Mouse (Mus musculus) C2C12 (cell line): ENCODE results near the gene Cacna2d3. TPM values are rescaled to one million over a fixed set of nuclear protein-coding genes. Genes with fewer than 3 reads are reported as not detected.

Experiments used
- H3K27me3 ChIP-seq: one replicate; pipeline ENCODE4 v1.6.1; 2011; ENCODE audit not compliant: control insufficient read depth, insufficient read depth, insufficient read length
- H3K36me3 ChIP-seq: one replicate; pipeline ENCODE4 v1.6.1; 2011; ENCODE audit not compliant: control insufficient read depth, insufficient read depth
- H3K4me3 ChIP-seq: one replicate; pipeline ENCODE4 v1.5.1; 2011; ENCODE audit warnings: mild to moderate bottlenecking, control low read depth; ENCODE audit not compliant: poor library complexity, insufficient read depth, severe bottlenecking
- H3K79me2 ChIP-seq: one replicate; pipeline ENCODE4 v1.6.1; 2011; ENCODE audit not compliant: control insufficient read depth, insufficient read depth
- H3K79me3 ChIP-seq: one replicate; pipeline ENCODE4 v1.6.1; 2011; ENCODE audit warnings: low read depth, control low read depth
- H3ac ChIP-seq: one replicate; pipeline ENCODE3; 2011; ENCODE audit warnings: low read depth; ENCODE audit not compliant: control insufficient read depth, insufficient read length
- CEBPB ChIP-seq: IDR thresholded peaks from one replicate; pipeline ENCODE4 v1.6.1; 2011; ENCODE audit warnings: low read depth, mild to moderate bottlenecking, control low read depth, moderate library complexity
- CTCF ChIP-seq: IDR thresholded peaks from one replicate; pipeline ENCODE4 v1.5.1; 2011; ENCODE audit not compliant: control insufficient read depth, insufficient read depth, insufficient read length
- FOSL1 ChIP-seq: IDR thresholded peaks from one replicate; pipeline ENCODE4 v1.8.0; 2011; ENCODE audit warnings: mild to moderate bottlenecking, low read length; ENCODE audit not compliant: poor library complexity, insufficient read depth, severe bottlenecking
- MAX ChIP-seq: IDR thresholded peaks from one replicate; pipeline ENCODE4 v1.6.1; 2011; ENCODE audit warnings: mild to moderate bottlenecking, control low read depth
- MYOD1 ChIP-seq: IDR thresholded peaks from one replicate; pipeline ENCODE4 v1.6.1; 2011; ENCODE audit warnings: low read depth; ENCODE audit not compliant: control insufficient read depth, insufficient read length
- MYOG ChIP-seq: IDR thresholded peaks from one replicate; pipeline ENCODE4 v1.6.1; 2011; ENCODE audit not compliant: control insufficient read depth, insufficient read length; ENCODE audit errors: extremely low read depth
- USF1 ChIP-seq: IDR thresholded peaks from one replicate; pipeline ENCODE4 v1.6.1; 2011; ENCODE audit warnings: low read depth, mild to moderate bottlenecking, control low read depth, moderate library complexity
- polyA plus RNA-seq: library from polyadenylated mRNA; unstranded; fragments of >200 nt; fragmentation: generic; extraction: Trizol; gene quantifications from one replicate; pipeline ENCODE4 v1.2.1, GENCODE M21; 2012; ENCODE audit warnings: missing spikeins

The Cacna2d3 gene
- polyA plus RNA-seq, 1 experiment, result not detected

DNA sequence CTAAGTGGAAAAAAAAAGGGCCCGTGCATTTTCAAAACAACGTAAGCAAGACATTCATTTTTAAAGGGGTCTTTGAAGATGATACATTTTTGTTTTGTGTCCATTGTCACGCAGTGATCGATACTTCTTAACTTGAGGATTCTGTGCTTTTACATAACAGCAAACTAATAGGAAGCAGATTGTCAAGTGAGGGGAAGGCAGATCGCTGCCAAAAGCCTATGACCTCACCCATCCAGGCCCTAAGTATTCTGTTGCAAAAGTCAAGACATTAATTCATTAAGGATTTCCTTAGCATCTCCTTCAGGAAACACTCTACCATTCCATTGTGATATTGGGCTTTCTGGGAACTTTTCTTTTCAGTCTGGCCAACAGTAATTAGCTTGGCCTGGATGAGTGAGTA, 564.6 kb downstream of the Cacna2d3 start:
- no peak for TF ChIP-seq USF1
- no peak for TF ChIP-seq MYOG
- TF ChIP-seq FOSL1, result no peak
- TF ChIP-seq MAX, result no peak
- no peak for TF ChIP-seq CEBPB
- TF ChIP-seq CTCF, result no peak
- no peak for TF ChIP-seq MYOD1

GRCm38 (mm10) chr14:29144184-29144583, 577.5 kb downstream of the Cacna2d3 start:
- TF ChIP-seq MYOG (no peak), MAX (no peak), CTCF (no peak), MYOD1 (no peak), FOSL1 (no peak), USF1 (no peak), CEBPB (no peak)
- no peak overlapping the region for H3ac ChIP-seq
- no peaks in the 10 kb centered on the region for H3K36me3 ChIP-seq

More for the DNA sequence above, 564.6 kb downstream of the Cacna2d3 start:
- Histone ChIP-seq H3ac (no peak overlapping the region), H3K4me3 (no peak overlapping the region), H3K36me3 (no peaks in the 10 kb centered on the region), H3K27me3 (no peaks in the 10 kb centered on the region), H3K79me3 (no peaks in the 10 kb centered on the region), H3K79me2 (no peaks in the 10 kb centered on the region)

GRCm38 (mm10) chr14:29137614-29138013, 584.0 kb downstream of the Cacna2d3 start:
- Histone ChIP-seq H3K4me3 (no peak overlapping the region), H3ac (no peak overlapping the region), H3K79me3 (no peaks in the 10 kb centered on the region), H3K36me3 (no peaks in the 10 kb centered on the region), H3K27me3 (no peaks in the 10 kb centered on the region), H3K79me2 (no peaks in the 10 kb centered on the region)
- TF ChIP-seq MYOG (no peak), MAX (no peak), CEBPB (no peak), FOSL1 (no peak), MYOD1 (no peak)

More at GRCm38 (mm10) chr14:29144184-29144583, 577.5 kb downstream of the Cacna2d3 start:
- H3K79me3 ChIP-seq, result no peaks in the 10 kb centered on the region
- no peaks in the 10 kb centered on the region for H3K27me3 ChIP-seq
- H3K4me3 ChIP-seq, result no peak overlapping the region
- H3K79me2 ChIP-seq, result no peaks in the 10 kb centered on the region

- H3K36me3 ChIP-seq, result no peaks in the 10 kb centered on the region
- TF ChIP-seq CTCF, result no peak
- no peak for TF ChIP-seq MYOG
- TF ChIP-seq FOSL1, result no peak
- no peak for TF ChIP-seq MYOD1
- TF ChIP-seq CEBPB, result no peak
- TF ChIP-seq USF1, result no peak
- no peak for TF ChIP-seq MAX
- H3K4me3 ChIP-seq, result no peak overlapping the region
- H3K79me2 ChIP-seq, result no peaks in the 10 kb centered on the region
- H3ac ChIP-seq, result no peak overlapping the region
- H3K79me3 ChIP-seq, result no peaks in the 10 kb centered on the region
- no peaks in the 10 kb centered on the region for H3K27me3 ChIP-seq
Measured at GRCm38 (mm10) chr14:29137006-29137579, 584.6 kb downstream of the Cacna2d3 start.

DNA sequence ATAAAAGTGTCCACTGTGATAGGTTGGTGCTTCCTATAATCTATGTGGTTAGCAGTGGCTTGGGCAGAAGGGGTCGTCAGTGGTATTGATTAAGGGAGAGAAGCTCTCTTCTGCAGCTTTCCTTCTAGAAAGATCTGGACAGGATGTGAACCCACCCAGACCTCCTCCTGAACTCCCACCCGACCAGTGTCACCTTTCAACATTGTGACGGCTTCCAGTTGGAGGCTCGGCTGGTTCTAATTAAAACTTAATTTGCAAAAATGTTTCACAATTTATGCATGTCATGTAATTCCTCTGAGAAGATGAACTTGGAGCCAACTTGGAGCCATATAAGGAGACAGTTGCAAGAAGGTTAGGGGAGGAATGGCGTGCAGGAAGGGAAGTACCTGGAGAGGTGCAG, 586.8 kb downstream of the Cacna2d3 start:
- Histone ChIP-seq H3K4me3 (no peak overlapping the region), H3ac (no peak overlapping the region), H3K36me3 (no peaks in the 10 kb centered on the region), H3K79me3 (no peaks in the 10 kb centered on the region), H3K27me3 (no peaks in the 10 kb centered on the region), H3K79me2 (no peaks in the 10 kb centered on the region)
- no peak for TF ChIP-seq MYOG
- no peak for TF ChIP-seq CEBPB
- TF ChIP-seq FOSL1, result no peak
- TF ChIP-seq MAX, result no peak
- TF ChIP-seq CTCF, result no peak
- TF ChIP-seq USF1, result no peak
- TF ChIP-seq MYOD1, result no peak
